Mouse (Mus musculus) kidney, embryonic 14.5 days (tissue): ENCODE measurements at regions not wholly inside any gene's neighbourhood (a gene's known extent, or its start where the extent isn't known, plus 50 kb on each side); places are given as distances from the start of the nearest gene placed in this dataset.

Source experiments
- ATAC-seq: fragments of 200-750 bp; cut with Nextera tagmentation; 2 replicates; pipeline ENCODE4 v1.8.0; 2017; ENCODE audit warnings: moderate number of reproducible peaks, mild to moderate bottlenecking, moderate TSS enrichment, moderate library complexity; ENCODE audit not compliant: low FRiP score, low TSS enrichment
- H3K27ac ChIP-seq: fragments of 300-500 bp; sonication (generic); 2 replicates; pipeline ENCODE4 v1.5.1; 2014; ENCODE audit warnings: low read depth, mild to moderate bottlenecking, low read length, moderate library complexity, mixed read lengths
- H3K27me3 ChIP-seq: fragments of 300-500 bp; sonication (generic); 2 replicates; pipeline ENCODE4 v1.6.1; 2014; ENCODE audit warnings: mild to moderate bottlenecking, low read length; ENCODE audit not compliant: control insufficient read depth, insufficient read depth
- H3K36me3 ChIP-seq: fragments of 300-500 bp; sonication (generic); 2 replicates; pipeline ENCODE4 v1.6.1; 2014; ENCODE audit warnings: low read length, mixed read lengths; ENCODE audit not compliant: control insufficient read depth, insufficient read depth
- H3K4me1 ChIP-seq: fragments of 300-500 bp; sonication (generic); 2 replicates; pipeline ENCODE4 v1.6.1; 2014; ENCODE audit warnings: low read length, mixed read lengths; ENCODE audit not compliant: control insufficient read depth, insufficient read depth
- H3K4me2 ChIP-seq: fragments of 300-500 bp; sonication (generic); replicated peaks from 2 replicates; pipeline ENCODE4 v1.6.1; 2014; ENCODE audit warnings: low read depth, mild to moderate bottlenecking, low read length
- H3K4me3 ChIP-seq: fragments of 300-500 bp; sonication (generic); 2 replicates; pipeline ENCODE4 v1.5.1; 2014; ENCODE audit warnings: mild to moderate bottlenecking, low read length
- H3K9ac ChIP-seq: fragments of 300-500 bp; sonication (generic); 2 replicates; pipeline ENCODE4 v1.6.1; 2014; ENCODE audit warnings: low read depth, mild to moderate bottlenecking, low read length, moderate library complexity
- H3K9me3 ChIP-seq: fragments of 300-500 bp; sonication (generic); 2 replicates; pipeline ENCODE4 v1.6.1; 2016; ENCODE audit warnings: low read length; ENCODE audit not compliant: control insufficient read depth
- WGBS: fragments of 180-500 bp; shearing (Covaris S2); extraction: QIAGEN DNeasy Blood & Tissue Kit; methylation state at CpG from one replicate; pipeline ENCODE4 v1.1.7; 2014; 5-methylcytosine and 5-hydroxymethylcytosine counted together

DNA sequence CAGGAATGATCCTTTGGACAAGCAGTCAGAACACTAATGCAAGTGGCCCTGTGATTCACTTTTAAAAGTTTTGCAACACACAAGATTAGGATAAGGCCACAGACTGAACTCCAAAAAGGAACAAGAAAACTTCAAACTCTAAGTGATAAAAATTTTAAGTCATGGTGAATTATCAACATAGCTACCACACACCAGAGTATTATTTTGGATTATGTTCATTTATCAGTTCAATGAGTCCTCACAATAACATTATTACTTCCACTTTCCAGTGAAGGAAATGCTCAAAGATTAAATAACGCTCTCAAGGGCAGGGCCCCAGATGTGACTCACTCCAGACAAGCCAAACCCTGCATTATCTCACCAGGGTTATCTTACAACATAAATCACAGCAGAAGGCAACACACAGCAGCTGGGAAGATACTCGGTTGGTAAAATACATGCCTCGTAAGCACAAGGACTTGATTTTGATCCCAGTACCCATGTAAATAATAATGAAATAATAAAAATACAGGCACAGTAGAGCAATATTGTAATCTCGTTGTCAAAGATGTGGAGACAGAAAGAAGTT lies 158.8 kb upstream of the Gorab start:
- Histone ChIP-seq H3K4me1 (0 out of 2 replicates have a peak, but pooled peaks cover 2% of the 10 kb centered on the region), H3K9ac (no peak overlapping the region), H3K4me2 (no peak overlapping the region), H3K4me3 (no peak overlapping the region), H3K27me3 (no peaks in the 10 kb centered on the region), H3K9me3 (no peaks in the 10 kb centered on the region), H3K36me3 (no peaks in the 10 kb centered on the region), H3K27ac (no peak overlapping the region)
- 43% methylated on average over 4 of the region's 4 CpGs for WGBS
- ATAC-seq = no peak

DNA sequence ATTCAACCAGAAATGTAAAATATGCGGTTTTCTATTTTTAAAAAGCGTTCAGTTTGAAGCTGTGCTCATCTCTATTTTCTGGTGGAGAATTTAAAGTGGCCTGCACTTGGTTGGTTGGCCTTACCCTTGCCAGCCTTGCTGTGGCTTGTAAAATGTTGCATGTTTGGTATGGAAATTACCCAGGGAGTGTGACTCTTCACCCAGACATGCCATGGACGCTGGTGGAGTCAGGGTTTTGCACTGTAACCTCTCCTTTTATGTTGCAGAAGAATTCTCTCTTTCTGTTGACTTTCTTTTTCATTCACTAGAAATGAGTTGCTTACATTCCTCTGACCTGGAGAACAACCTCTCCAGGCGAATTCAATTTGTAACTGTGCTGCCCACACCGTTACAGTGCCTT lies 157.5 kb upstream of the Gorab start:
- Histone ChIP-seq H3K4me3 (no peak overlapping the region), H3K27ac (no peak overlapping the region), H3K9me3 (no peaks in the 10 kb centered on the region), H3K27me3 (no peaks in the 10 kb centered on the region), H3K36me3 (no peaks in the 10 kb centered on the region), H3K9ac (no peak overlapping the region), H3K4me1 (0 out of 2 replicates have a peak, but pooled peaks cover 2% of the 10 kb centered on the region), H3K4me2 (no peak overlapping the region)
- 64% methylated on average over 5 of the region's 5 CpGs for WGBS
- no peak for ATAC-seq

DNA sequence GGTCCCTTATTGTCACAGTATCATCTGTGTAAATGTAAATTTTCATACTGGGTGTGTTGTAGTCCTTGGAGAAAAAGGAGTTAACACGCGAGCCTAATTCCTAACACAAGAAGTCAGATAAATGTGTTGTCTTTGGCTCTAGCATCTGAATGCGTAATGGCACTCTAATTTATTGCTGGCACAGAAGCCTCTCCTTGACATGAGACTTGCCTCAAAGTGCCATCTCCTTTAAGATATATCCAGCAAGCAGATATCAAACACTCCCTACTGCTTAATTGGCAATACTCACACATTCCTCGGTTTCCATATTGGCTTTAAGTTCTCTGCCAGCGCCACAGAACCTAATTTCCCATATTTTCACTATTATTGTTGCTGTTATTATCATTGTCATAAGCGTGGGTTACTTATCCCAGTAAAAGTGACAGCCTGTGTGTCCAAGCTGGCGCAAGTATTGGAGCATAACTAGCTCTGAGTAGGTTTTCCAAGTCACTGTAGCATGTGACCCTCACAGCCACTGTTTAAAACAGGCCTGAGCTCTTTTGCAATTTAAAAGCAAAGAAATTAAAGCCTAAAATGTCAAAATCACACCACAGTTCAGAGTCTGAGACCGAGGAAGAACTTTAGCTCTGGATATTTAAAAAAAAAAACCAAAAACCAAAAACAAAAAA lies 156.9 kb upstream of the Gorab start:
- WGBS = 74% methylated on average over 8 of the region's 8 CpGs
- no peak overlapping the region for H3K9ac ChIP-seq
- no peak for ATAC-seq
- no peak overlapping the region for H3K4me2 ChIP-seq
- H3K9me3 ChIP-seq = no peaks in the 10 kb centered on the region
- no peaks in the 10 kb centered on the region for H3K36me3 ChIP-seq
- H3K27ac ChIP-seq = no peak overlapping the region
- 0 out of 2 replicates have a peak, but pooled peaks cover 2% of the 10 kb centered on the region for H3K4me1 ChIP-seq
- no peaks in the 10 kb centered on the region for H3K27me3 ChIP-seq
- H3K4me3 ChIP-seq = no peak overlapping the region

DNA sequence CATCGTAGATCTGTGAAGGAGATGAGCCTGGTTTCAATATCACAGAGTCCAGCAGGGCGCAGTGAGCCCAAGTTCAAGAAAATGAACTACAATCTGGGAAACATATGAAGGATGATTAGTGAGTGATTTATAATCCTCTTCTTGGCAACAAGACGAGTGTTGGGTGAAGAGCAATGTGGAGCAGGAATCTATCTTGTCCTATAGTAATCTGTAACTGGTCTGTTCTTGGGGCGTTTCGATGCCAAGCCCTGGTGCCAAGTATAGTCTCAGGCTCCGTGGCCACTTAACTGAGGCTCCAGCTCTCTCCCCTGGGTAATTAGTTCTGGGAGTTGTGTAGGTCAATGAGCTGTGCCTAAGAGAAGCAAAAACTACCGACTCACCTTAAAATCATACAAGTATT lies 154.4 kb upstream of the Gorab start:
- no peak overlapping the region for H3K27ac ChIP-seq
- no peaks in the 10 kb centered on the region for H3K9me3 ChIP-seq
- H3K4me1 ChIP-seq = 0 out of 2 replicates have a peak, but pooled peaks cover 2% of the 10 kb centered on the region
- no peaks in the 10 kb centered on the region for H3K27me3 ChIP-seq
- H3K36me3 ChIP-seq = no peaks in the 10 kb centered on the region
- H3K4me2 ChIP-seq = no peak overlapping the region
- no peak for ATAC-seq
- no peak overlapping the region for H3K9ac ChIP-seq
- H3K4me3 ChIP-seq = no peak overlapping the region
- 85% methylated on average over 7 of the region's 7 CpGs for WGBS

DNA sequence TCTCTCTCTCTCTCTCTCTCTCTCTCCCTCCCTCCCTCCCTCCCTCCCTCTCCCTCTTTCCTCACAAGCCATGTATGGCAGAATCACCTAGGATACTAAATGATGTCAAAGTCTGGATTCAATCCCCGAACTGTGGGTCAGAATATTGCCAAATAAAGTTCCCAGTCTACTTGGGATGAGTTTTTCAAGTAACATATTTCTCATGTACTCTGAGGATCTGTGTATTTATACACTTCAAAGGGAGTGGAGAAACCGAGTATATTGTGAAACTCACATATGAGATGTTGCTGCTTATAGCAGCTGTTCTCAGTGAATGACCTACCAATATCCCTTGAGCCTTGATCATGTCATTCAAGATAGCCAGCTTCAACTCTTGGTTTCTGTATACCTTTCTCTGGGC lies 151.7 kb upstream of the Gorab start:
- ATAC-seq = no peak
- Histone ChIP-seq H3K36me3 (no peaks in the 10 kb centered on the region), H3K9ac (no peak overlapping the region), H3K27me3 (no peaks in the 10 kb centered on the region), H3K27ac (no peak overlapping the region), H3K4me2 (no peak overlapping the region), H3K4me1 (no peaks in the 10 kb centered on the region), H3K4me3 (no peak overlapping the region), H3K9me3 (no peaks in the 10 kb centered on the region)
- WGBS = 81% methylated on average over 2 of the region's 2 CpGs

DNA sequence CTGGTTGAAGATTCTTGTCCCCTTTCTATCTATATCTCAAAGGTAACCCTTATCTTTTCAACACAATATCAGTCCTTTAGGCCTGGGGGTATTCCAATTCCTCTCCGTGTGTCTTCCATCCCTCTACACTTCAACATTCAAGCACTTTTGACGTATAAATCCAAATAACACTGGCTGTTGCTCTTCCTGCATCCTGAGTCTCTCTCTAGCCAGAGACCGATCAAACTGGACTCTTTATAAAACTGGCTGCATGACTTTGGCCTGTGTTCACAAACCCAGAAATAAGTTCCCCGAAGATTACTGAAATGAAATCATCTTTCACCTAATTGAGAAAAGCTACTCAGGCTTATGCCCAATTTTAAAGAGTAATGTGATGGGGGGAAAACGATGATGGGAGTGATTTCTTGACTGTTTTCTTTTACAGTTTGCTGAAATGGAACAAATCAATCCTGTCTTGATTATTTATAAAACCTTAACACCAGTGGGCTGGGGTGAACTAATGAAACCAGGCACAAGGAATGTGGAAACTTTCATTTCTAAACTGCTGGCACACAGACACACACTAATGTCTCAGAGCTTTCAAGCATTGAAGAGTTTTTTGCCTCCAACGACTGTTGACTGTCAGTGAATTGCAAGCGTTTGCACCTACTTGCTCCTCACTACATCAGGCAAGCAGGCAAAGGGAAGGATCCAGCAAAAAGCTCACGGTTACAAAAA lies 135.5 kb upstream of the Gorab start:
- Histone ChIP-seq H3K4me1 (no peaks in the 10 kb centered on the region), H3K4me3 (no peak overlapping the region), H3K9ac (no peak overlapping the region), H3K4me2 (no peak overlapping the region), H3K9me3 (no peaks in the 10 kb centered on the region), H3K27ac (no peak overlapping the region), H3K36me3 (no peaks in the 10 kb centered on the region), H3K27me3 (no peaks in the 10 kb centered on the region)
- ATAC-seq = no peak
- 82% methylated on average over 8 of the region's 8 CpGs for WGBS

DNA sequence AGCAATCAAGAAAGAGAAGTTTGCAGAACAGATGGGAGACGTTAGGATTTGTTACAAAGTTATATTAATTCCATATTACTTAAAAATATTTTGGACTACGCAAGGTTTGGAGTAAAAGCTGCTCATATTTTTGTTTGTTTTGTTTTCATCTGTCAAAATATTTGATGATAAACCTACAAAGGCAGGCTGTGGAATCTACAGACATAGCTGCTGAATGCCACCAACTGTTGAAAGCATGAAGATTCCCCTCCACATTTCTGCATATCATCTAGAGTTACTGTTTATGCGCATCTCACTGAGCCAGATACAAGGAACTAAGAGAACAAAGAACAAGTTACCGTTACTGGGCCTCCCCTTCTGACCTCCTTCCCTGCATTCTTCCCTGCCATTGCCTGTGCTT lies 127.1 kb upstream of the Gorab start:
- Histone ChIP-seq H3K4me2 (no peak overlapping the region), H3K36me3 (no peaks in the 10 kb centered on the region), H3K27me3 (no peaks in the 10 kb centered on the region), H3K27ac (no peak overlapping the region), H3K4me3 (no peak overlapping the region), H3K9me3 (no peaks in the 10 kb centered on the region), H3K9ac (no peak overlapping the region), H3K4me1 (no peaks in the 10 kb centered on the region)
- no peak for ATAC-seq
- 85% methylated on average over 4 of the region's 4 CpGs for WGBS

DNA sequence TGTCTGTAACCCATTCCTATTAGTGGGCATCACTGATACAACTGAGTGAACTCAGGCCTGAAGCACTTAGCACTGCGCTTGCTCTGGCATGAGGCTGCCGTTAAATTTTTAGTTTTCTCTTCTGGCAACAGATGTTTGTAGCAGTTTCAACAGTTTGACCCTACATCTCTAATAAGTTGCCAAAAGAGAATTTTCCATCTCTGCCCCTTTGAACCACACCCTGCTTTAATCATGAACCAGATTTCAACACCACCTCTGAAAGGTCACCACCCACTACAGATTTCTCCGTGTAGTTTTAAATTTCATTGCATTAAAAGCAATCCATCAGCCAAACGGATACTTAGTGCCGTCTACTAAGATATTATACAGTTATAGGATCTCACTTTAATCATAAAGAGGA lies 114.5 kb upstream of the Gorab start:
- H3K36me3 ChIP-seq = no peaks in the 10 kb centered on the region
- ATAC-seq = no peak
- WGBS = 73% methylated on average over 5 of the region's 5 CpGs
- H3K4me1 ChIP-seq = no peaks in the 10 kb centered on the region
- no peaks in the 10 kb centered on the region for H3K27me3 ChIP-seq
- H3K4me2 ChIP-seq = no peak overlapping the region
- no peak overlapping the region for H3K27ac ChIP-seq
- no peak overlapping the region for H3K9ac ChIP-seq
- no peaks in the 10 kb centered on the region for H3K9me3 ChIP-seq
- no peak overlapping the region for H3K4me3 ChIP-seq

DNA sequence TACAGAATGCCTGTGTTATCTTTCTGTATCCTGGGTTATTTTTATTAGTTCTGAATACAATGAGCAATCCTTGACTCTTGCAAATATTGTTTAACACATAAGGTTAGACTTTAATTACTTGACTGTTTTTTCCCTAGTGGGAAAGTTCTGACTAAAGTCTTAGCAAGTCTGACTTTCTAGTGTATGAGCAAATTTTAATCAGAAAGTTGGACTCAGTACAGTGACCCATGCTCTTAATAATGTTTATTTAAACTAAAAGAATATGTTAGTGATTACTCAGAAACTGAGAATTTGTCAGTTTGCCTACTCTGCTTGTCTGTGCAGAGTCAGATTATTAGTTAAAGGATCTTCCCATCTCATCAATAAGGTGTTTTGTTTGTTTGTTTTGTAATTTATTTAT lies 109.4 kb upstream of the Gorab start:
- no peak for ATAC-seq
- H3K9ac ChIP-seq = no peak overlapping the region
- no peak overlapping the region for H3K4me3 ChIP-seq
- no peaks in the 10 kb centered on the region for H3K9me3 ChIP-seq
- no peaks in the 10 kb centered on the region for H3K36me3 ChIP-seq
- H3K27me3 ChIP-seq = no peaks in the 10 kb centered on the region
- H3K27ac ChIP-seq = no peak overlapping the region
- H3K4me2 ChIP-seq = no peak overlapping the region
- H3K4me1 ChIP-seq = no peaks in the 10 kb centered on the region
